Mouse (Mus musculus) lung, adult 2 months (tissue): ENCODE data around the gene AC109138.7. TPM values are rescaled to one million over a fixed set of nuclear protein-coding genes. Genes with fewer than 3 reads are reported as not detected.

Experiments
- DNase-seq: peaks from one replicate; pipeline ENCODE4 v3.0.0; 2022
- H3K4me1 ChIP-seq: fragments of 200-500 bp; 2 replicates; pipeline ENCODE4 v1.6.1; 2011; ENCODE audit warnings: low read length; ENCODE audit not compliant: control insufficient read depth, insufficient read depth
- H3K4me3 ChIP-seq: fragments of 200-500 bp; replicated peaks from 2 replicates; pipeline ENCODE3; 2011; ENCODE audit warnings: low read depth, mild to moderate bottlenecking, control low read depth, low read length; ENCODE audit errors: extremely low read depth
- CTCF ChIP-seq: fragments of 200-500 bp; IDR thresholded peaks from 2 replicates; pipeline ENCODE4 v1.5.1; 2011; ENCODE audit warnings: mild to moderate bottlenecking, low read length, control low read depth; ENCODE audit not compliant: insufficient read depth
- POLR2A ChIP-seq: fragments of 200-500 bp; IDR thresholded peaks from 2 replicates; pipeline ENCODE4 v1.6.1; 2011; ENCODE audit warnings: low read depth, mild to moderate bottlenecking, control low read depth, low read length, borderline replicate concordance; ENCODE audit errors: extremely low read depth
- WGBS: fragments of 180-500 bp; shearing (Covaris S2); methylation state at CpG from one replicate; pipeline ENCODE4 v1.1.7; 2018; 5-methylcytosine and 5-hydroxymethylcytosine counted together
- polyA plus RNA-seq: library from polyadenylated mRNA; depleted of rRNA; stranded (reverse); fragments of >200 nt; gene quantifications from 2 replicates; pipeline ENCODE4 v1.2.3, GENCODE M21; 2012

Gene AC109138.7
- polyA plus RNA-seq, 1 experiment = not detected

- Histone ChIP-seq H3K4me3 (peak overlapping the region; percentile 93), H3K4me1 (peaks cover 10% of the 10 kb centered on the region)
- under 1% methylated on average over 52 of the region's 52 CpGs for WGBS
- DNase-seq = no peak
- TF ChIP-seq CTCF (no peak), POLR2A (no peak)
Observed at GRCm38 (mm10) chr19:4192251-4192985, 21.7 kb upstream of the AC109138.7 start.

GRCm38 (mm10) chr19:4193129-4193528 lies 21.0 kb upstream of the AC109138.7 start:
- WGBS = 37% methylated on average over 6 of the region's 6 CpGs
- peak overlapping the region; percentile 93 for H3K4me3 ChIP-seq
- H3K4me1 ChIP-seq = peaks cover 10% of the 10 kb centered on the region
- no peak for TF ChIP-seq POLR2A
- no peak for TF ChIP-seq CTCF
- DNase-seq = no peak

DNA sequence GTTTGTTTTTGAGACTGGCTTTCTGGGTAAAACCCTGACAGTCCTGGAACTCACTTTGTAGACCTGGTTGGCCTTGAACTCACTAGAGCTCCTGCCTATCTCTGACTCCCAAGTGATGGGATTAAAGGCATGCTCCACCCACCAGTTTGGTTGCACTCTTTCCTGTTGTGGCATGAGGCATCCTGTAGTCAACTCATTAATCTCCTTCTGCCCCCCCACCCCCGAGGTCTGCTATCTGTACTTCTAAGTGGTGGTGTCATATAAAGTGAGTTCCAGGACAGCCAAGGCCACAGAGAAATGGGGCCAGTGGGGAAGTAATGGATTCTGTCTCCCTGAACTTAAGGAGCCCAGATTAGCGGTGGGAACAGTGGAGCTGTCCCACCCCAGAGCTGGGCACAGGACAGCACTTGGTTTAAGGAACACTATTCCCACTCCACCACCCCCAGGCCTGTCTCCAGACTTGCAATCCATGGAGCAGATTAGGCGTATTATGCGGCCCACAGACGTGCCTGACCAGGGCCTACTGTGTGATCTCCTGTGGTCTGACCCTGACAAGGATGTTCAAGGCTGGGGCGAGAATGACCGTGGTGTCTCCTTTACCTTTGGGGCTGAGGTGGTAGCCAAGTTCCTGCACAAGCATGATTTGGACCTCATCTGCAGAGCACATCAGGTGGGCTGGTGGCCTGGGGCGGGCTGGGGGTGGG lies 20.0 kb upstream of the AC109138.7 start:
- TF ChIP-seq POLR2A = no peak
- TF ChIP-seq CTCF = no peak
- no peak for DNase-seq
- H3K4me1 ChIP-seq = peaks cover 10% of the 10 kb centered on the region
- 79% methylated on average over 8 of the region's 8 CpGs for WGBS
- H3K4me3 ChIP-seq = no peak overlapping the region

GRCm38 (mm10) chr19:4194776-4195650 lies 19.1 kb upstream of the AC109138.7 start:
- H3K4me1 ChIP-seq = peaks cover 10% of the 10 kb centered on the region
- TF ChIP-seq POLR2A (no peak), CTCF (no peak)
- no peak overlapping the region for H3K4me3 ChIP-seq
- DNase-seq = no peak
- 71% methylated on average over 12 of the region's 12 CpGs for WGBS

DNA sequence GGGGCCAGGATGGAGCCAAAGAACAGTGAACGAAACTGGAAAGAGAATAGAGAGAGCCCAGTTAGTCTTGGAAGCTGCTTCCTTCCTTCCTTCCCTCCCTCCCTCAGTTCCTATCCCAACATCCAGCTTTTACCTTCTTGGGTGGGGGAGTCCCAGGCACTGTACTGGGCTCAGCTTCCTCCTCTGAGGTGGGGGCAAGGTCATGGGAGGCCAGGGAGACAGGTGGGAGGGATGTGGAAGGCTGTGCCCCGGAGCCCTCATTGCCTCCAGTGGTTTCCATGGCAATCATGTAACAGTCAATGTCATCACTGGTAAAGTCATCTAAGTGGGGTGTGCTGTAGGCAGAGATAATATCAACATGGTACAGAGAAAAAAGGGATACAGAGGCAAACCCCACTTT lies 18.1 kb upstream of the AC109138.7 start:
- peaks cover 19% of the 10 kb centered on the region for H3K4me1 ChIP-seq
- no peak for DNase-seq
- 29% methylated on average over 2 of the region's 2 CpGs for WGBS
- no peak overlapping the region for H3K4me3 ChIP-seq
- TF ChIP-seq CTCF (no peak), POLR2A (no peak)

DNA sequence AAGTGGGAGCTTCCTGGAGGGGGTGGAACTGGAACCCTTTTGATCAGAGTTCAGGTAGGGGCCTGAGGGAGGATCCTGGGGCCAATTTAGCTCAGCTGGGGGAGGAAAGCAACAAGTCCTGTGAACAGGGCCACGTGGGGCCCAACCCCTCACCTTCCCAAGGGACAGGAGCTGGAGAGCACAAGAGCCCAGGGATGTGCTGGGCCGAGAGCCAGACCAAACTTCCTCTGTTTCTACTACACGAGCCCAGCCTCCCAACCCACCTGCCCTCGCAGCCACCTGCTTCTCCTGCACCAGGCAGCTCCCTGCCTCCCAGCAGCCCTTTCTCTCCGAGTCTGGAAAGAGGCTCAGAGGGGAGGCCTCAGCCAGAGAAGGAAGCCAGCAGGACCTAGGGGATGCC lies 17.6 kb upstream of the AC109138.7 start:
- TF ChIP-seq CTCF (no peak), POLR2A (no peak)
- no peak for DNase-seq
- no peak overlapping the region for H3K4me3 ChIP-seq
- 16% methylated on average over 5 of the region's 5 CpGs for WGBS
- H3K4me1 ChIP-seq = peaks cover 19% of the 10 kb centered on the region

- peaks cover 21% of the 10 kb centered on the region for H3K4me1 ChIP-seq
- WGBS = 64% methylated on average over 3 of the region's 3 CpGs
Observed at GRCm38 (mm10) chr19:4197180-4197579, 17.0 kb upstream of the AC109138.7 start.

DNA sequence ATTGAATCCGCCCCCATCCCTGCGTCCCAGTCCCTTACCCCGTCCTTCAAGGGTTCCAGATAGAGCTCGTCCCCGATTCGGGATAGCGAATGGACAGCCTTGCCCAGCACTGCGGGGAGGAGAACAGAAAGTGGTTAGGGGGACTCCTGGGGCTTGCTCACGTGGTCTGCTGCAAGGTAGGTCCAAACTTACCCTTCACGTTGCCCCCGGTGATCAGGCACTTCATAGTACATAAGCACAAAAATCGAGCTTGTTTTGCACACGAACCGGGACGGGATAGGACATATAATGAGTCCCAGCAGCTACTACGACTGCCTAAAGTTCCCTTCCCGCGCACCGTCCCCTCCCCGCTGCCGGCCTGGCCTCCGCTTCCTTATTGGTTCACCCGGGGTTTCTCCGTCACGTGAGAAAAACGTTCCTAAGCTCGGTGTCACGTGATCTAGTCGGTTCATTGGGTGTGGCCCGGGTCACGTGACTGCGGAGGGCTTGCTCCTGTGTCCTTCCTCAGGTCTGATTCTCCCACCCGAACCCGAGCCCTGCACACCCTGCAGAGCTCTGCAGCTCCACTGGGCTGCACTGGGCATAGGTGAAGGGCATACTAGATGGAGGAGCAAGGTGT lies 12.8 kb upstream of the AC109138.7 start, which contains the start of gene Rad9a:
TSS of gene Rad9a (minus strand) at position 372 of the 619 bp plus-strand sequence.
- peak; percentile 94 for DNase-seq
- H3K4me1 ChIP-seq = peaks cover 15% of the 10 kb centered on the region
- peak within 1 kb of the TSS; percentile 87 for H3K4me3 ChIP-seq
- peak; percentile 97; the same call in 1 of the 2 replicates for TF ChIP-seq POLR2A
- no peak for TF ChIP-seq CTCF
- 1% methylated on average over 34 of the region's 34 CpGs for WGBS

More at GRCm38 (mm10) chr19:4197180-4197579, 17.0 kb upstream of the AC109138.7 start:
- no peak for TF ChIP-seq CTCF
- TF ChIP-seq POLR2A = no peak
- H3K4me3 ChIP-seq = no peak overlapping the region
- no peak for DNase-seq
